Mouse (Mus musculus) heart, adult 9 months (tissue): ENCODE measurements around the gene Pls1.

ENCODE experiments used
- DNase-seq, 2 experiments: peaks; one replicate each; pipeline ENCODE4 v3.0.0; 2022; ENCODE audit warnings: low spot score in 2 of 2

Pls1 gene

GRCm38 (mm10) chr9:95844825-95845460 lies at the start of gene Pls1:
TSS of gene Pls1 (minus strand) at chr9:95845311.
- DNase-seq, result peak; percentile 46 to 57

- no peak for DNase-seq
Measured at GRCm38 (mm10) chr9:95882751-95883150, 37.6 kb upstream of the Pls1 start.

DNA sequence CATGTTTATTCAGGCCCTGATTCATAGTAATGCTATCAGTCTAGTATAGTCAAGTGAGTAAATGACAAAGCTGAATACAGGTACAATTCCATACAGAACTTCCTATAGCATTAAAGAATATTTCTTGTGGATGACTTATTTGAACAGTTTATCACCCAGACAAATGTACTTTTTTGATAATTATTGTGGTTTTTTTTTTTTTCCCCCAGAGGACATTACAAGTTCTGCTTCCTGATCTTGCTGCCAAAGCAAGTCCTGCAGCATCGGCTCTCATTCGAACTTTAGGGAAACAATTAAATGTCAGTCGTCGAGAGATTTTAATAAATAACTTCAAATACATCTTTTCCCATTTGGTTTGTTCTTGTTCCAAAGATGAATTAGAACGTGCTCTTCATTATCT lies 33.1 kb upstream of the Pls1 start:
- no peak for DNase-seq

DNA sequence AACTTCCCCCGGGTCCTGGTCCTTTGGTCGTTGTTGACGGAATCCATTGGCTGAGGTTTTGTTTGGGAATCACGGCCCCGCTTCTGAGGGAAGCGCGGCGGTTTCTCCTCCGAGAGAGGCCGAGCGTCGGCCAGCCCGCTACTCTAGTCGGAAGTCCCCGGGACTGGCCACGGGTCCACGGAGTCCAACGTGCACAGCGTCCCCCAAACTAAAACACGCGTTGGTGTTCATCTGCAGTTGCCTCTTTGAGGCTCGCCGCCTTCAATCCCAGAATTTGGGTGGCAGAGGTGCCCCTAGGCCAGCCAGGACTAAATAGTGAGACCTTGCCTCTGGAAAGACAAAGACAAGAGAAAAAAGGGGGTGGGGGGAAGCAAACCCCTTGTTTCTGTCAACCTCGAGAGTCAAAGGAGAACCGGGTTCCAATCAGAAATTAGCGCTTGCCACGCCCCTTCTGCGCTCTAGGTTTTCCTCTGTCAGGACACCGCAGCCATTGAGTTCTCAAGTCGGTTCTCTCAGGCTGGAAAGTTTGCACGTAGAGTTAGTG lies 13.0 kb upstream of the Pls1 start:
- no peak for DNase-seq

DNA sequence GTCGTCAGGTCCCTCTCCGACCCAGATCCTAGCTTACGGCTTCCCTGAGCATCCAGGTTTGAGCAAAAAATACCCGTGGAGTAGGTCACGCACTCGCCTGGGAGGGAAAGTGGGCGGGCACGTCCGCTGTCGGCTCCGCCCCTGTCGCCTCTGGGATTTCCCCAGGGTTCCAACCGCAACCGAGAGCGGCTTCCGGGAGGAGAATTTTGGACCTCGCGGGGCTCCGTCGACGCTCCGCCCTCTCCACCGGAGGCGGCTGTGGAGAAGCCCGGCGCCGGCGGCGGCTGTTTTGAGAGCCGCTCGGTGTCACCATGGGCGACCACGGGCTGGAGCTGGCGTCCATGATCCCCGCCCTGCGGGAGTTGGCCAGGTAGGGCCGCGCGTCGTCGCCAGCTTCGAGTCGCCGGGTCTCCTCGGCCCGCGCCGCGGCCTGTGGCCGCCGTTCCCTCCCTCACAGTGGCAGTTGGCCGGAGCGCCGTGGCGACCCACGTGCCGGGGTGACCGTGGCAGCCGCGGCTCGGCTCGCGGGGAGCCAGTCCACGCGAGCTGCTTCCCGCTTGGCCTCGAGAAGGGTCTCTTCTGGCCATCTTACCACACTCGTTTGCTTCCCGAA lies 12.4 kb upstream of the Pls1 start, which contains the start of gene Atr:
Gene Atr (plus strand): TSS at position 184 of the 613 bp plus-strand sequence.
- DNase-seq, result peak; percentile 91 to 94

GRCm38 (mm10) chr9:95856004-95856403 lies 10.9 kb upstream of the Pls1 start:
- peak; percentile 32 for DNase-seq

GRCm38 (mm10) chr9:95854891-95855290 lies 9.8 kb upstream of the Pls1 start:
- no peak for DNase-seq

DNA sequence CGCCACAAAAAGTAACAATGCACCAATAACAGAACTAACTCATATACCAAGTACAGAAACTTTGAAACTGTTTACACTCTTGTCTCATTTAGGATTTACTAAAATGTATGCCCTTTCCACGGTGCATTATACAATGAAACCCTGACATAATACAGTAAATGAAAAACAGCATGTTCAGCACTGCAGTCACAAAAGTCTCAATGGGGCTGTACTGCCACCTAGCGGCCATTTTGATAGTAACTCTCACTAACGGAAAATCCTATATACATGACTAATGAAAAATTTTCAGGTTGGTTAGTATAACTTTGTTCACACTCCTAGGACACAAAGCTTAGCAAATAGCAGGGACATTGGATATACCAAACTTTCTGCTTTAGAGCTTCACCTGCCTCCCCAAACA lies 7.8 kb upstream of the Pls1 start:
- peak in 1 of 2 experiments; percentile 51 for DNase-seq

- no peak for DNase-seq
Measured at GRCm38 (mm10) chr9:95851671-95852070, 6.6 kb upstream of the Pls1 start.

DNA sequence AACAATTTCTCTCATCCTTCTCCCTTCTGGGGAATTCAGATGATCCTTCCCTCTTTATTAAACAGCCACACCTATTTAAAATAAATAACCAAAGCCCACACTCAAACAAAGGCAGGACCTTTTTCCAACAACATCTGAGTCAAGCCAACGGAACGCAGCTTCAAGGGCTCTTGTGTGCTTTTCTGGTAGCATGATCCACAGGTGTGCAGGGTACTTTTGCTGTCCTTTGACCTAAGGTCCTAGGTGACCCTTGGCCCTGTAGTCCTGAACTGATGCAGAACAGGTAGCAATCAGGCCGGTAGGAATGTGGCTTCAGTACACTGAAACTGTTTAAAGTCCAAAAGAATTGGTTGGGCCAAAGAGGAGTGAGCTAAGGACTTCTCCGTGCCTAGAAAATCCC lies 600 bp upstream of the Pls1 start:
- no peak for DNase-seq

GRCm38 (mm10) chr9:95839424-95839823 lies 5.7 kb downstream of the Pls1 start:
- DNase-seq, result no peak

DNA sequence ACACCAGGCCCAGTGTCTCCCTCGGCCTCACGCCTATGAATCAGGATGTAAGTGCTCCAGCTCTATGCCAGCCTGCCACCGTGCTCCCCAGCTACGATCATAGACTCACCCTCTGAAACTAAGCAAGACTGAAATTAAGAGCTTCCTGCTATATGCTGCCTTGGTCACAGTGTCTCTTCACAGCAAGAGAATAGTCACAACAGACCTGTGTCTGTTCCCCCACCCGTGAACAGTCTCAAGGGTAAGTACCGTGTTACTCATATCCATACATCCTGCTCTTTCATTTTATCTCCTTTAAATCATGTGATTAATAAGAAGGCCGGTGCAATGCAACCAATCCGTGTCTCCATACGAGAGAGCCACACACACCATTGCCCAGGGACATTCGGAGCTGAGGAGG lies 9.4 kb downstream of the Pls1 start:
- no peak for DNase-seq

GRCm38 (mm10) chr9:95834799-95835198 lies 10.3 kb downstream of the Pls1 start:
- DNase-seq, result no peak

DNA sequence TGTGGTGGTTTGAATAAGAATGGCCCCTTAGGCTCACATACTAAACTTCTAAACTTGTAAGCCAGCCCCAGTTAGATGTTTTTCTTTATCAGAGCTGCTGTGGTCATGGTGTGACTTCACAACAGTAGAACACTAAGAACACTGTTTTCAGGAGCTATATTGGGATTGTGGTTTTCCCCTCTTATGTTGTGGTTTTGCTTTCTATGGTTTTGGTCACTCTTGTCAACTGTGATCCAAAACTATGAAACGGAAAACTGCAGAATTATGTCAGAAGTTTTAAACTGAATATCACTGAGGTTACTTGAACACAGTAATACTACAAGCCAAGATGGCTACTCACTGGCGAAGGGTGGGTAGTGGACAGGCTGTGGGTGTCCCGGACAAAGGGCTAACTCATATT lies 12.4 kb downstream of the Pls1 start:
- DNase-seq, result no peak

DNA sequence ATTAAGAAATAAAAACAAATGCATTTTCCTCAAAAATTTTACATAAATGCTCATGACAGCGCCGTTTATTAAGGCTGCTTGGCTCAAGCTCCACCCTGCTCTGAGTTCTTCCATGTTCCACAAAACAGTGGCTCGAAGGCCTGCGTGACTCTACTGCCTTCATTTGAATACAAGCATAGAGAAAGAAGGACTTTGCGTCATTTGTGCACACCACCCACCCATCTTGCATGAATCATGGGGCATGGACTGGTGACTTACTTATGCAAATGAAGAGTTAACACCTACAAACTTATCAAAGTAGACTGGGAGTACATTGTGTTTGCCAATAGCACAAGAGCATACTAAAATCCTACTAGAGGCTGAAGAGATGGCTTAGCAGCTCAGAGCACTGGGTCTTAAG lies 17.5 kb downstream of the Pls1 start:
- DNase-seq, result no peak

DNA sequence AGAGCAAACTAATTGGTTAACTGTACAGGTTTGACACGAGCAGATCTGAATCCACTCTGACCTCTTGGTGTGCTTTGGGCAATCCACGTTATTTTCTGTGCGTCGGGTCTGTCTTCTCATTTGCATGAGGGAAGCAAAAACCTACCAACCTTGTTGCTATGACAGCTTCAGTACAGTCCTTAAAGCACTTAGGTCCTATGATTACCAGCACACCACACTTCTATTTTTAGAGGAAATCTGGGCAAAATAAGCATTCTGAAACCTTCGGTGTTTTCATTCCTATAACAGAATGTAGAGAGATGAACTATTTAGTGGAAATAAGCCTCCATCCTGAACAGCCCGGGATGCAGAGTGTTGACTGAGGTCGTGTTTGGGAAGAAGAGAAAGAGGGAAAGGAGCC lies 22.6 kb downstream of the Pls1 start:
- DNase-seq, result no peak

DNA sequence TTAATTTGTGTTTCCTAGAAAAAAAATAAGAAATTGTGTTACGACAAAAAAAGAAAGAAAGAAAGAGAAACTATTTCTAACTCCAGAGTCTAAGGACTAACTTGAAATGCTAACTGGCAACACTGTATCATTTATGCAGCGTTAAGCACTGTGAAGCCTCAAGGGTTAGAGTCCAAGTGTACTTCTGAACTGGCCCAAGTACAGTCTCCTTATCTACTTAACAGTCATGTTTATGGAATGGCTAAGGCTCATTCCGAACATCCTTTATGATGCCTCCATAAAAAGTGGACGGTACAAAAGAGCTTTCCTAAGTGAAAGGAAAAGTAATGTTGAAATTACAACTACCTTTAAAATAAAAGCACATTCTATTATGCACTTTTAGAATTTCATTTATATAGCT lies 29.4 kb downstream of the Pls1 start:
- no peak for DNase-seq

- DNase-seq, result no peak
Measured at GRCm38 (mm10) chr9:95815015-95815673, 30.0 kb downstream of the Pls1 start.

DNA sequence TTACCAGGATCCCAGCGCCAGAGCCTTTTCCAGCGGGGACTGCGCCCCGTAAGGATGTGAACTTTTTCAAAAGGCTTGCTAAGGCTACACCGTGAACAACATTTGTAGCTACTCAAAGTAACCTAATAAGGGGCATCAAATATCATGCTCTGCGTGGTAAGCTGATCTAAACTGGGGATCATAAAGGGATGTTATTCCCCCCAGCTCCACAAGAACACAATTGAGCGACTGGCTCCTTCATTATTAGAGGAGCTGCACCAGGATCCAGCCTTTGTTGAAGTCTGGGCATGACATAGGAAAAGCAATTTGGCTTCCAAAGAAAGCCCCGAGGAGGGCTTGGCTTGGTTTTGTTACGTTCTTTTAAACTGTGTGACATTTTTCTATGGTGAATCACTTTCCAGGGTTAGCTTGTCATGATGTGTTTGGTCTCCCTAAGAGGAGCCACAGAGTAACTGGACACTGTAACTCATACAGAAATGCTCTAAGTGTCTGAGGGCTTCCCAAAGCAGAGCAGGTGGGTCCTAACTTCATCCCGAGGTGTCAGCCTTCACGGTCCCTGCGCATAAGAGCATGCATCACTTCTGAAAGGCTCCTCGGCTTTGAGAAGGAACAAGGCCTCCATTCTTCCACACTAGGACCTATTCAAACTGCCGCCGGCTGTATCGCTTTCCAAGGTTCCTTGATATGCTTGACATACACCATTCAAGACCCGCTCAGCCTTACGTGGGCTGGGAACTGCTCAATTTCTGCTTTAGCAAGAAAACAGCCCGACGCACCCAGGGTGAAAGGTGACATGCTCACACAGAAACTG lies 31.2 kb downstream of the Pls1 start:
- DNase-seq, result no peak

DNA sequence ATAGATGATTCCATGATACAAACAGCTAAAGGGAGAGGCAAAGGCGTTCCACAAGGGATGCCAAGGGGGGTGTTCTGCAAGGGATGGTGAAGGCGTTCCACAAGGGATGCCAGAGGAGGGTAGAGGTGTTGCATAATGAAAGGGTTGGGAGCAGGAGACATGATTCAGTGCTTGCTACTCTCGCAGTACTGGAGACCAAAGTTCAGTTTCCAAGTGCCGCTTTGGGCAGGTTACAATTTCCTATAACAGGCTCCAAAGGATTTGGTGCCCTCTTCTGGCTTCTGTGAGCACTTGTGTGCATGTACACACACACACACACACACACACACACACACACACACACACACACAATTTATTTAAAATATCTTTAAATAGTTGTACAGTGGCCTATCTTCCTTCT lies 33.3 kb downstream of the Pls1 start:
- DNase-seq, result no peak

DNA sequence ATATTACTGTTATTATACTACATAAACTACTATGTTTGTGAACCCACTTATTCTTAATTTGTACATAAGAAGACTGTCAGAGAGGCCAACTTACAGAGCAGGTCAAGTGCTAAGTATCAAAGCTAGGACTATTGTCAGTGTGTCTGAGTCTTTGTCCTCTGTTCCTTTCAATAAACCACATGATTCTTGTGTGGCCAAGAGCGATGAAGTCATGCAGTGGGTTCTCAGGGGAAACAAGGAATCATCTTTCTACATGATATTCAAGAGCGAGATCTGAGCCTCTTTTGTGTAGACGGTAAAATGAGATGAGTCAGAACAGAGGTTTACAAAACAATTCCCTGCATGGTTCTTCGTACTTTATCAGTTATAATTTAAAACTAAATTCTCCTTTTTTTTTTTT lies 35.5 kb downstream of the Pls1 start:
- DNase-seq, result no peak

GRCm38 (mm10) chr9:95805449-95805848 lies 39.7 kb downstream of the Pls1 start:
- DNase-seq, result peak; percentile 2 to 29
